Mouse (Mus musculus) hindbrain, embryonic 11.5 days (tissue): ENCODE results near the gene Nutm1. TPM values are rescaled to one million over a fixed set of nuclear protein-coding genes. Genes with fewer than 3 reads are reported as not detected.
A peak's percentile ranks its signal among the peaks of the same experiment; 100 is the strongest.

Source experiments
- ATAC-seq: fragments of 200-750 bp; cut with Nextera tagmentation; 2 replicates; pipeline ENCODE4 v1.8.0; 2017; ENCODE audit warnings: mild to moderate bottlenecking, moderate TSS enrichment, moderate library complexity; ENCODE audit not compliant: low FRiP score
- DNase-seq: peaks from one replicate; pipeline ENCODE4 v3.0.0-alpha.2; 2015; ENCODE audit warnings: low spot score
- H3K27ac ChIP-seq: fragments of 300-500 bp; sonication (generic); 2 replicates; pipeline ENCODE4 v1.5.1; 2014; ENCODE audit warnings: mild to moderate bottlenecking, low read depth, low read length
- H3K27me3 ChIP-seq: fragments of 300-500 bp; sonication (generic); 2 replicates; pipeline ENCODE4 v1.6.1; 2014; ENCODE audit warnings: mild to moderate bottlenecking, low read length, moderate library complexity, mixed read lengths; ENCODE audit not compliant: control insufficient read depth, insufficient read depth
- H3K36me3 ChIP-seq: fragments of 300-500 bp; sonication (generic); 2 replicates; pipeline ENCODE4 v1.6.1; 2014; ENCODE audit warnings: mild to moderate bottlenecking, low read length, moderate library complexity, mixed read lengths; ENCODE audit not compliant: control insufficient read depth, insufficient read depth
- H3K4me1 ChIP-seq: fragments of 300-500 bp; sonication (generic); replicated peaks from 2 replicates; pipeline ENCODE4 v1.6.1; 2014; ENCODE audit warnings: low read length, mixed read lengths; ENCODE audit not compliant: control insufficient read depth, insufficient read depth
- H3K4me2 ChIP-seq: fragments of 300-500 bp; sonication (generic); replicated peaks from 2 replicates; pipeline ENCODE4 v1.6.1; 2014; ENCODE audit warnings: mild to moderate bottlenecking, low read depth, low read length
- H3K4me3 ChIP-seq: fragments of 300-500 bp; sonication (generic); 2 replicates; pipeline ENCODE4 v1.5.1; 2014; ENCODE audit warnings: low read depth, low read length
- H3K9ac ChIP-seq: fragments of 300-500 bp; sonication (generic); 2 replicates; pipeline ENCODE4 v1.6.1; 2014; ENCODE audit warnings: low read depth, low read length
- H3K9me3 ChIP-seq: fragments of 300-500 bp; sonication (generic); 2 replicates; pipeline ENCODE4 v1.6.1; 2016; ENCODE audit warnings: low read length; ENCODE audit not compliant: control insufficient read depth
- WGBS: fragments of 180-500 bp; shearing (Covaris S2); extraction: QIAGEN DNeasy Blood & Tissue Kit; methylation state at CpG from one replicate; pipeline ENCODE4 v1.1.7; 2014; 5-methylcytosine and 5-hydroxymethylcytosine counted together
- polyA plus RNA-seq: library from polyadenylated mRNA; unstranded; fragments of >200 nt; fragmentation: Nextera tagmentation; extraction: Ambion mirVana; gene quantifications from 2 replicates; pipeline ENCODE4 v1.2.1, GENCODE M21; 2014

The Nutm1 gene
- polyA plus RNA-seq, 1 experiment from 2014 or later, result 0.05 TPM

- 2% methylated on average over 21 of the region's 21 CpGs for WGBS
- H3K27me3 ChIP-seq, result no peaks in the 10 kb centered on the region
- peak; percentile 93 for ATAC-seq
These were observed 25.4 kb upstream of the Nutm1 start for GRCm38 (mm10) chr2:112284363-112285030.

GRCm38 (mm10) chr2:112282846-112283245, 23.8 kb upstream of the Nutm1 start:
- H3K9me3 ChIP-seq, result no peaks in the 10 kb centered on the region
- 82% methylated on average over 1 of the region's 1 CpGs for WGBS
- DNase-seq, result no peak
- no peaks in the 10 kb centered on the region for H3K27me3 ChIP-seq
- H3K4me2 ChIP-seq, result no peak overlapping the region
- no peak for ATAC-seq
- H3K4me3 ChIP-seq, result no peak overlapping the region
- no peak overlapping the region for H3K9ac ChIP-seq
- no peaks in the 10 kb centered on the region for H3K36me3 ChIP-seq
- H3K4me1 ChIP-seq, result no peaks in the 10 kb centered on the region
- H3K27ac ChIP-seq, result no peak overlapping the region

More at GRCm38 (mm10) chr2:112284363-112285030, 25.4 kb upstream of the Nutm1 start:
- H3K9ac ChIP-seq, result peak overlapping the region; percentile 67
- H3K9me3 ChIP-seq, result no peaks in the 10 kb centered on the region
- H3K4me2 ChIP-seq, result peak overlapping the region; percentile 85
- peak; percentile 77 for DNase-seq
- H3K27ac ChIP-seq, result no peak overlapping the region
- H3K4me3 ChIP-seq, result peak overlapping the region; percentile 35
- H3K4me1 ChIP-seq, result no peaks in the 10 kb centered on the region
- no peaks in the 10 kb centered on the region for H3K36me3 ChIP-seq

DNA sequence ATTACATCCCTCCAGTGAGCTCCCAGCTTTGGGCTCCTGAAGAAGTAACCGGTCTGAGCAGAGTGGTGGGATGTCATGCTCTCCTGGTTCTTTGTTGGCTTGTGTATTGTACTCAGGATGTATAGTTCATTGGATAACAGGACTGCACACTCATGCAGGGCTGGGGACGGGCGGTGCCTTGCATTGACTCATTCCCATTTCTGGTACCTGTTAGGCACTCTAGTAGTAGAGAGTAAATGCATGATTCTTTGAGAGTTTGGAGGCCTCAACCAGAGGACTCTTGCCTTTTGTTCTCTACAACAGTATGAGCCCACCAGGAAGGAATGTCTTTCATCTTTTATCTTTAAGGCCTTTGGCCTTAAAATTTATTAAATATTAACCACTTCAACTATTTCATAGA, 17.8 kb upstream of the Nutm1 start:
- Histone ChIP-seq H3K36me3 (no peaks in the 10 kb centered on the region), H3K9ac (no peak overlapping the region), H3K27ac (no peak overlapping the region), H3K27me3 (no peaks in the 10 kb centered on the region), H3K4me2 (no peak overlapping the region), H3K4me1 (no peaks in the 10 kb centered on the region), H3K4me3 (no peak overlapping the region), H3K9me3 (no peaks in the 10 kb centered on the region)
- DNase-seq, result no peak
- 96% methylated on average over 3 of the region's 3 CpGs for WGBS
- no peak for ATAC-seq

GRCm38 (mm10) chr2:112273474-112273873, 14.4 kb upstream of the Nutm1 start:
- WGBS, result 92% methylated on average over 6 of the region's 6 CpGs
- ATAC-seq, result no peak
- H3K4me3 ChIP-seq, result no peak overlapping the region

GRCm38 (mm10) chr2:112272909-112273308, 13.8 kb upstream of the Nutm1 start:
- H3K4me1 ChIP-seq, result no peaks in the 10 kb centered on the region
- no peaks in the 10 kb centered on the region for H3K9me3 ChIP-seq
- H3K27ac ChIP-seq, result no peak overlapping the region
- H3K27me3 ChIP-seq, result no peaks in the 10 kb centered on the region
- H3K36me3 ChIP-seq, result no peaks in the 10 kb centered on the region
- no peak overlapping the region for H3K4me2 ChIP-seq
- no peak overlapping the region for H3K4me3 ChIP-seq
- ATAC-seq (no peak), DNase-seq (no peak)
- WGBS, result 94% methylated on average over 2 of the region's 2 CpGs
- H3K9ac ChIP-seq, result no peak overlapping the region

More at GRCm38 (mm10) chr2:112273474-112273873, 14.4 kb upstream of the Nutm1 start:
- H3K9me3 ChIP-seq, result no peaks in the 10 kb centered on the region
- no peak overlapping the region for H3K9ac ChIP-seq
- no peak overlapping the region for H3K4me2 ChIP-seq
- DNase-seq, result no peak
- no peaks in the 10 kb centered on the region for H3K4me1 ChIP-seq
- H3K27ac ChIP-seq, result no peak overlapping the region
- H3K27me3 ChIP-seq, result no peaks in the 10 kb centered on the region
- H3K36me3 ChIP-seq, result no peaks in the 10 kb centered on the region

- no peaks in the 10 kb centered on the region for H3K4me1 ChIP-seq
- H3K27ac ChIP-seq, result no peak overlapping the region
- DNase-seq (no peak), ATAC-seq (no peak)
- H3K36me3 ChIP-seq, result no peaks in the 10 kb centered on the region
- WGBS, result 90% methylated on average over 2 of the region's 2 CpGs
- no peaks in the 10 kb centered on the region for H3K9me3 ChIP-seq
- H3K4me3 ChIP-seq, result no peak overlapping the region
- no peak overlapping the region for H3K4me2 ChIP-seq
- H3K27me3 ChIP-seq, result no peaks in the 10 kb centered on the region
- no peak overlapping the region for H3K9ac ChIP-seq
These were observed 10.9 kb upstream of the Nutm1 start for GRCm38 (mm10) chr2:112270011-112270410.

DNA sequence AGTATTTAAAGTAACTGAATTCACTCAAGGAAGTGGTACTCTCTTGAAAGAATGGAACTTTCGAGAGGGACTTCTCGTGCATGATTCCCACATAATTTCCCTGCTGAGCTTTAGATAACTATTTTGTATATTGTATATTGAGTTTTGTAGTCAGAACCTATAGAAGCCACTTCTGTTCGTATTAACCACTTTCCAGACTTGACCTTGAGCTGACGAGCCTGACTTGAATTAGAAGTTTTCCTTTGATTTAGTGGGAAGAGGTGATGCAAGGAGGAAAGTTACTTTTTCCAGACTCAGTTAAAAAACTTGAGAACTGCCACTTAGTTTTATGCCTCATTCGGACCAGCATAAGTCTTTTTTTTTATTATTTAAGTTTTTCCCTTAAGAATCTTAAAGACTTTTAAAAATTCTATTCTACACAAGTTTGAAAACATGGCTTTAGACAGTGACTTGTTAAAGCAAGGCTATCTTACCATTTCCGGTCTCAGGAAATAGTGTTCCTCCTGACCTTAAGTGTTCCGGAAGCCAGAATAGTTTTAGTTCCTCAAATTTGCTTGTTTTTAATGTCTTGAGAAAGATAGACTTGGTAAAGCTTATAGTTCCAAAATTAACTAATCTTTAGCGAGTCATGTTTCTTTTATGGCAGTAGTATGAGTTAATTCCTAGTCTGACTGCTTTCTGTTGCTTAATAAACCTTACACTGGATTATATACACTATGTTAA, 8.6 kb upstream of the Nutm1 start:
- no peak overlapping the region for H3K9ac ChIP-seq
- DNase-seq, result no peak
- H3K4me3 ChIP-seq, result no peak overlapping the region
- no peak overlapping the region for H3K27ac ChIP-seq
- no peaks in the 10 kb centered on the region for H3K36me3 ChIP-seq
- 0 out of 2 replicates have a peak overlapping the region, but pooled peaks have one; percentile 11 for H3K4me2 ChIP-seq
- WGBS, result 86% methylated on average over 8 of the region's 8 CpGs
- H3K4me1 ChIP-seq, result no peaks in the 10 kb centered on the region
- no peaks in the 10 kb centered on the region for H3K27me3 ChIP-seq
- no peak for ATAC-seq
- H3K9me3 ChIP-seq, result no peaks in the 10 kb centered on the region

GRCm38 (mm10) chr2:112266780-112267179, 7.7 kb upstream of the Nutm1 start:
- Histone ChIP-seq H3K4me3 (peak overlapping the region; percentile 71), H3K9ac (no peak overlapping the region), H3K9me3 (no peaks in the 10 kb centered on the region), H3K4me1 (no peaks in the 10 kb centered on the region), H3K27ac (no peak overlapping the region), H3K36me3 (no peaks in the 10 kb centered on the region), H3K27me3 (no peaks in the 10 kb centered on the region), H3K4me2 (peak overlapping the region; percentile 86; the same call in 1 of the 2 replicates)
- WGBS, result 44% methylated on average over 10 of the region's 10 CpGs
- DNase-seq (peak; percentile 20), ATAC-seq (no peak)

DNA sequence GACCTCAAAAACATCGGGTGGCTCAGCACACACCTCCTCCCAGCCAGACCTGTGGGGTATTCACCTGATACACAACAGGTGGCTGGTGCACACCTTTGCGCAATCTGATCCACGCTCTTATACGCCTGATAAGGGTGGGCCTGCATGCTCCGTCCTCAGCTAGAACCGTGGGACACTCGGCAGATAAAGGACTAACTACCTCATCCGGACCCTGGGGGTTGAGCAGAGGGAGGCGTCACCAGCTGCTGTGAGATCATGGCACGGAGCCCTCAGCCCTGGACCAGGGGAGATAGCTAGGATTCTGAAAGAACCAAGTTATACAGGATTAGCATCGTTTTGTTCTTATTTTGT, 7.1 kb upstream of the Nutm1 start, which contains the start of gene Gm21985:
TSS of gene Gm21985 (plus strand) at position 73 of the 351 bp plus-strand sequence.
- H3K36me3 ChIP-seq, result no peaks in the 10 kb centered on the region
- H3K9ac ChIP-seq, result peak within 1 kb of the TSS; percentile 78
- 2% methylated on average over 11 of the region's 11 CpGs for WGBS
- H3K4me2 ChIP-seq, result peak within 1 kb of the TSS; percentile 86
- no peaks in the 10 kb centered on the region for H3K4me1 ChIP-seq
- H3K27me3 ChIP-seq, result no peaks in the 10 kb centered on the region
- peak; percentile 60 for DNase-seq
- H3K27ac ChIP-seq, result peak within 1 kb of the TSS; percentile 92
- peak; percentile 50 for ATAC-seq
- H3K9me3 ChIP-seq, result no peaks in the 10 kb centered on the region
- peak within 1 kb of the TSS; percentile 71 for H3K4me3 ChIP-seq
